Mouse (Mus musculus) kidney, postnatal 0 days (tissue): ENCODE measurements around the gene Mael. TPM values are rescaled to one million over a fixed set of nuclear protein-coding genes. Genes with fewer than 3 reads are reported as not detected.
A peak's percentile ranks its signal among the peaks of the same experiment; 100 is the strongest.

ENCODE experiments used
- ATAC-seq: fragments of 200-750 bp; cut with Nextera tagmentation; replicated peaks from 2 replicates; pipeline ENCODE4 v1.8.0; 2017; ENCODE audit warnings: low read depth, moderate number of reproducible peaks, moderate TSS enrichment, moderate library complexity; ENCODE audit not compliant: low FRiP score
- DNase-seq: peaks from one replicate; pipeline ENCODE4 v3.0.0-alpha.2; 2016; ENCODE audit warnings: low spot score
- H3K27ac ChIP-seq: fragments of 300-500 bp; sonication (generic); 2 replicates; pipeline ENCODE4 v1.5.1; 2014; ENCODE audit warnings: mild to moderate bottlenecking
- H3K27me3 ChIP-seq: fragments of 300-500 bp; sonication (generic); 2 replicates; pipeline ENCODE4 v1.6.1; 2014; ENCODE audit warnings: low read length, mixed read lengths; ENCODE audit not compliant: insufficient read depth
- H3K36me3 ChIP-seq: fragments of 300-500 bp; sonication (generic); 2 replicates; pipeline ENCODE4 v1.6.1; 2014; ENCODE audit warnings: low read length, mixed read lengths; ENCODE audit not compliant: insufficient read depth
- H3K4me1 ChIP-seq: fragments of 300-500 bp; sonication (generic); replicated peaks from 2 replicates; pipeline ENCODE4 v1.6.1; 2014; ENCODE audit warnings: antibody characterized with exemption, low read length, mixed read lengths; ENCODE audit not compliant: insufficient read depth
- H3K4me2 ChIP-seq: fragments of 300-500 bp; sonication (generic); 2 replicates; pipeline ENCODE4 v1.6.1; 2014; ENCODE audit warnings: mild to moderate bottlenecking, low read length, moderate library complexity, mixed read lengths
- H3K4me3 ChIP-seq: fragments of 300-500 bp; sonication (generic); replicated peaks from 2 replicates; pipeline ENCODE4 v1.5.1; 2014; ENCODE audit warnings: low read depth, low read length
- H3K9ac ChIP-seq: fragments of 300-500 bp; sonication (generic); 2 replicates; pipeline ENCODE4 v1.6.1; 2014; ENCODE audit warnings: low read depth, low read length
- H3K9me3 ChIP-seq: fragments of 300-500 bp; sonication (generic); replicated peaks from 2 replicates; pipeline ENCODE4 v1.6.1; 2016; ENCODE audit warnings: low read length, inconsistent platforms, mixed read lengths
- CTCF ChIP-seq: IDR thresholded peaks from 2 replicates; pipeline ENCODE4 v1.5.1; 2016; ENCODE audit warnings: antibody characterized with exemption, low read depth, mild to moderate bottlenecking, moderate library complexity
- WGBS: fragments of 180-500 bp; shearing (Covaris S2); extraction: QIAGEN DNeasy Blood & Tissue Kit; methylation state at CpG from one replicate; pipeline ENCODE4 v1.1.7; 2014; 5-methylcytosine and 5-hydroxymethylcytosine counted together
- polyA plus RNA-seq: library from polyadenylated mRNA; unstranded; fragments of >200 nt; fragmentation: Nextera tagmentation; extraction: Ambion mirVana; gene quantifications from 2 replicates; pipeline ENCODE4 v1.2.1, GENCODE M21; 2015

Mael gene
- polyA plus RNA-seq: not detected in 2 replicates

DNA sequence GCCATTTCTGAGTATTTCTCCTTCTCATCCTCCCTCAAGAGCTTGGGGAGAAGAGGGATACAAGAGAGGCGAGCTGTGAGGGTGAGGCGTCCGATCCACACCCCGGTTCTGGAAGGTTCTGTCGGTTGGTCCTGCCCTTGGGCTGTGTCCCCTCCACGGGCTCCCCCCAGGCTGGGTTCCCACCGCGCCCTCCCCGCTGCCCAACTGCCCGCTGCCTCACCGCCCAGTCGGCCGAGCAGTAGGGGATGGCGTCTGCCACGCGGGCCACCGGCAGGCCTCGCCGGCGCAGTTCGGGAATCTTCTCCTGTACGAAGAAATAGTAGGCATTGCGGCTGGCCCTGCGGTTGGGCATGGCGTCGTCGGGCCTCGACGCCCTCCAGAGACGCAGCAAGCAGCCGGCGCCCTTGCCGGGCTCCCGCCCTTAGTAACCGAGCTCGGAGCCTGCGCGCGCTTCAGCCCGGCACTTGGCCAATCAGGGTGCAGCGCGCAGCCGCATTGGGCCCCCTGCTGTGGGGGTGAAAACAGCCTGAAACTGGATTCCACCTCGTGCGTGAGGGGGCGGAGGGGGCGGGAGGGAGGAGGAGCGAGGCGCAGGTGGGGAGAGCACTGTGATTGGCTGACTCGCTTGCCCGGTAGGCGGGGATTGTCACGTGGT, at the start of gene Mael:
Mael (minus strand) TSS at position 433 of the 655 bp plus-strand sequence.
- Histone ChIP-seq H3K9ac (no peak within 1 kb of the TSS), H3K36me3 (no peaks in the 10 kb centered on the region), H3K4me3 (no peak within 1 kb of the TSS), H3K4me1 (no peaks in the 10 kb centered on the region), H3K9me3 (no peaks in the 10 kb centered on the region), H3K27me3 (no peaks in the 10 kb centered on the region), H3K4me2 (no peak within 1 kb of the TSS), H3K27ac (no peak within 1 kb of the TSS)
- WGBS: 89% methylated on average over 53 of the region's 53 CpGs
- DNase-seq (no peak), ATAC-seq (no peak)
- no peak for TF ChIP-seq CTCF

GRCm38 (mm10) chr1:166286231-166286630, 47.7 kb upstream of the Mael start:
- Histone ChIP-seq H3K27ac (no peak overlapping the region), H3K4me3 (no peak overlapping the region), H3K4me1 (peaks cover 8% of the 10 kb centered on the region; the same call in 1 of the 2 replicates), H3K36me3 (no peaks in the 10 kb centered on the region), H3K9me3 (no peaks in the 10 kb centered on the region), H3K4me2 (no peak overlapping the region), H3K9ac (no peak overlapping the region), H3K27me3 (no peaks in the 10 kb centered on the region)
- DNase-seq (no peak), ATAC-seq (no peak)
- WGBS: 82% methylated on average over 9 of the region's 9 CpGs
- TF ChIP-seq CTCF: no peak

- Histone ChIP-seq H3K4me1 (peaks cover 8% of the 10 kb centered on the region; the same call in 1 of the 2 replicates), H3K9ac (no peak overlapping the region), H3K27me3 (no peaks in the 10 kb centered on the region), H3K4me2 (no peak overlapping the region), H3K27ac (no peak overlapping the region), H3K9me3 (no peaks in the 10 kb centered on the region), H3K36me3 (no peaks in the 10 kb centered on the region), H3K4me3 (no peak overlapping the region)
- ATAC-seq (no peak), DNase-seq (no peak)
- TF ChIP-seq CTCF: no peak
- WGBS: 73% methylated on average over 8 of the region's 8 CpGs
These were observed 45.8 kb upstream of the Mael start for GRCm38 (mm10) chr1:166284390-166284789.

DNA sequence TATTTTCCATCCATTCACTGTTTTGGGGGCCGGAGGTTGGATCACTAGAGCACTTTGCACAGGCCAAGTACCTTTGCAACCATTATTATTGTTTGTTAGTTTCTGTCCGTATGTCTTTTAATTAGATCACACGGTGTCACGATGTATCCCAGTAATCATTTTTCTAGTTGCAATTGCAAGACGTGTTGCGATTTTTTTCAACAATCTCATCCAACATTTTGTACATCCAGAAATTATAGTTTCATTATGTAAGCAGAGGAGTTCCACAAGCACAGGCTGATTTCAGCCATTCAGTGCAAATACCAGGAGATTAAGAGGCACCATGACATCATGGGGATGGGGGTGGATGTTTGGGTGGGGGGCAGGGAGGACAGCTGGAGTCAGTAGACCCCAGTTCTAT, 44.9 kb upstream of the Mael start:
- Histone ChIP-seq H3K4me1 (peaks cover 8% of the 10 kb centered on the region; the same call in 1 of the 2 replicates), H3K4me3 (no peak overlapping the region), H3K27ac (no peak overlapping the region), H3K4me2 (no peak overlapping the region), H3K9ac (no peak overlapping the region), H3K27me3 (no peaks in the 10 kb centered on the region), H3K9me3 (no peaks in the 10 kb centered on the region), H3K36me3 (no peaks in the 10 kb centered on the region)
- ATAC-seq (no peak), DNase-seq (no peak)
- WGBS: 88% methylated on average over 6 of the region's 6 CpGs
- no peak for TF ChIP-seq CTCF

- H3K36me3 ChIP-seq: no peaks in the 10 kb centered on the region
- peak; percentile 77 for DNase-seq
- no peaks in the 10 kb centered on the region for H3K27me3 ChIP-seq
- TF ChIP-seq CTCF: no peak
- H3K9me3 ChIP-seq: no peaks in the 10 kb centered on the region
- peak overlapping the region; percentile 12; the same call in 1 of the 2 replicates for H3K4me3 ChIP-seq
- H3K4me1 ChIP-seq: peaks cover 8% of the 10 kb centered on the region; the same call in 1 of the 2 replicates
- no peak overlapping the region for H3K27ac ChIP-seq
- peak; percentile 95 for ATAC-seq
- WGBS: 7% methylated on average over 22 of the region's 22 CpGs
- no peak overlapping the region for H3K9ac ChIP-seq
- peak overlapping the region; percentile 54 for H3K4me2 ChIP-seq
These were observed 44.2 kb upstream of the Mael start for GRCm38 (mm10) chr1:166282597-166283210.

DNA sequence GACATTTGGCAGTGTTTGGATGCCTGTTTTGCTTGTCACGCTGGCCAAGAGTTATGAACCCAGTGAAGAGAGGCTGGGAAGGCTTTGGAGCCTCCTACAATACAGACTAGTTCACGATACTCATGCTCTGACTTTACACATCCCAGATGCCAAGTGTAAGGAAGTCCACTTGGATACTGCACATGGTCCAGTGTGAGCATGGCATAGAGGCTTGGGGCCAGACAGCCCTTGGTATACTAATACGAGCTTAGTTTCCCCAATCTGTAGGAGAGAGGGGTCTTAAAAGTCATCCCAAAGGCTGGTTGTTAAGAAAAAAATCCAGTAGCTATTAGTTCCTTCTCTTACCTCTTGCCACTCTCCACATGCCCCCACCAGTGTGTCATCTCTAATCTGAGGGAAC, 43.3 kb upstream of the Mael start:
- Histone ChIP-seq H3K9ac (no peak overlapping the region), H3K9me3 (no peaks in the 10 kb centered on the region), H3K36me3 (no peaks in the 10 kb centered on the region), H3K27me3 (no peaks in the 10 kb centered on the region), H3K4me2 (no peak overlapping the region), H3K4me1 (peaks cover 8% of the 10 kb centered on the region; the same call in 1 of the 2 replicates), H3K27ac (no peak overlapping the region), H3K4me3 (no peak overlapping the region)
- no peak for TF ChIP-seq CTCF
- WGBS: 57% methylated on average over 3 of the region's 3 CpGs
- DNase-seq (no peak), ATAC-seq (no peak)
